Mouse (Mus musculus): ENCODE measurements around the gene Cntnap2. TPM values are rescaled to one million over a fixed set of nuclear protein-coding genes. Genes with fewer than 3 reads are reported as not detected.

Cntnap2 gene
- total RNA-seq, 4 experiments from 2014 or later: not detected

DNA sequence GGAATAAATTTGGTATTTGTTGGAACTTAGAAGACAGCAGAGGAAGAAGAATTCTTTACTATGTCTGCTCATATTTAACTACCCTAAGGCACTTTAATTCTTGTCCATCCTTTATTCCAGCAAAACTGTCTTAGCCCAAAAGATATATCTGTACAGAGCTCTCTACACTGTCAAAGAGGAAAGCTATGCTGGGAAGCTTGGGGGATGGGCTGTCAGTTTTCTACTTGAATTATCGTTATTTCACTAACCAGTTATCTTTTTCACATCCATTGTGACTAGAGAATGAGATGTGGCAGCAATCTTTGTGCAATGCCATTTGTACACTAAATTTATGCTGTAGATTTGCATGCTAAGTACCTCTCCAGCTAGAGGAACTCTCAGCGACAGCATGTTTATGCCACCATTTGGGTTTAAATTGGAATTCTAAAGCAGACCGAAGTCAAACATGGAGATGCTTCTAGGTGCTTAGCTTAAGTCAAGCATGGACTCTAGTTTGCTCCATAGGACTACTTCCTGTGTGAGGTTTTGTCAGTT, 268.9 kb downstream of the Cntnap2 start:
- DNase-seq (ENCODE audit: low spot score): no peak

DNA sequence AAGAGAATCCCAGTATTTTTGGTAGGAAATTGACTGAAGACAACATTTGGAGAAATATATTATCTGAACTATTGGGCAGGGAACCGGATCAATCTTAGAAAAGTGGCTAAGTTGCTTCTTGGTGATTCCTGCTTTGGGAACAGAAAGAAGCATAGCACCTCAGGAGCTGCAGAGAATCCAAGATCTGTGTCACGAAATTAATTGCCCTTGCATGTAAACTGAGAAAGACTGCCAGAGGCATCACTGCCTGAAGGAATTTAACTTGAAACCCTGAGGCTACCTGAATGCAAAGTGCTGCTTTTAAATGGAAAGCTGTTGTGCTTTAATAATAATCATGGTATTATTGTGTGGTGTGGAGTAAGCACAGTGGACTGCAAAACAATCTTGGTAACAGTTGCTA, 286.2 kb downstream of the Cntnap2 start:
- no peak for DNase-seq (ENCODE audit: low spot score)

DNA sequence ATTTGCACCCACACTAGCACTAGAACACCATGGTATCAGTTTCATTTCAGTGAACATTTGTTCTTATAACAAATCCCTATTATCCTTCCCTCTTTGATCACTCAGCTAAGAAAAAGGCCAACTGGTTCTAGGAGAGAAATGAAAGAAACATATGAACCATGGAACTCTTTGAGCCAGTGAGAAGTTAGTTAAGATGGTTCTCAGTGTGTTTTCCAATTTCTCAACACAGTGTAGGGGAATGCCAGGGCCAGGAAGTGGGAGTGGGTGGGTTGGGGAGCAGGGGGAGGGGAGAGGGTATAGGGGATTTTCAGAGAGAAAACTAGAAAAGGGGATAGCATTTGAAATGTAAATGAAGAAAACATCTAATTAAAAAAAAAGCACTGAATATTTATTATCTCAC, 286.8 kb downstream of the Cntnap2 start:
- no peak for DNase-seq (ENCODE audit: low spot score)

DNA sequence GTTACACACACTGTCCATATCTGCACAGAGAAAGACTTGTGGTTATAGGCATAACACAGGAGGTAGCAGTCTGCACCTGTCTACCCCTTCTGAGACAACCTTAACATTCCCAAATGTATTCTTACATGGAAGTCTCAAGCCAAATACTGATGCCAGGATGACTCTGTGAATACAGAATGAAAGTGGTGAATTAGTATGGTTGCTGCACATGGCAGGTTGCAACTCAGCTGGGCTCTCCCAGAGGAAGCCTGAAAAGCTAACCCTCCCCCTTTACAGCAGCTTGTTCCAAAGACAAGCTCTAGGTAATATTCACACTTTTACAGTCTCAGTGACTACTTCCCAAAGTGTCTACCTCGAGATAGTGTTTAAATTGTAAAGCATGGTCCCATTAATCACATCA, 307.3 kb downstream of the Cntnap2 start:
- no peak for DNase-seq (ENCODE audit: low spot score)

DNA sequence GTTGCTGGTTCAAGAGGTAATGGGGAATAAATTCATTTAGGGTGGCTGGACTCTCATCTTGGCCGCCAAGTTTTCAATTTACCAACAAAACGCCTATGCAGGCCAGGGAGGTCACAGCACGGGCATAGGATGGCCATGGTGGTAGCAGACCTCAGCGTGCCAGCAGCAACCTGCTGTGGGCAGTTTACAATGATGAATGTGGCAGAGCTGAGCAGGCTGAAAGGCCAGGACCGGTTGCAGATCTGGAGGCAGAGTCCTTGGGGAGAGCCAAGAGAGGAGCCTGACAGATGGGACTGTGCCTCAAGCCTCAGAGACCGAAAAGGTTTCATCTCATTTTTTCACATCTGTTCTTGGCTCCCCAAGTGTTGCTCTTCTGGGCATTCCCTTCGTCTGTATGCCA, 322.0 kb downstream of the Cntnap2 start:
- no peak for DNase-seq (ENCODE audit: low spot score)

DNA sequence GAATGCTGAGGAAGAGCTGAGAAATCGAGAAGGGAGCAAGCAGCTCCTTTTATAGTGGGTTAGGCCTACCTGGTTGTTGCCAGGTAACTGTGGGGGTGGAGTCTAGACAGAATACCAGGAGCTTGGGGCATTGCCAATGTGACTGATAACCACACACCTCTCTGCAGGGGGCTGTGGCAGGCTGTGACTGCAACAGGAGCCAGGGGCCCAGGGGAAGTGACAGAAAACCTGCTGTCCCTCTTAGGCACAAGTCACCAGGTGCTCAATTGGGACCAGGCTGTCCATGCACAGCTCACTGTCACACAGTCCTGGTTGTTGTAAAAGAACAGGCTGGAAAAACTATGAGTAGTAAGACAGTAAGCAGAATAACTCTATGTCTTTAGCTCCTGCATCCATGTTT, 329.9 kb downstream of the Cntnap2 start:
- DNase-seq (ENCODE audit: low spot score): no peak

DNA sequence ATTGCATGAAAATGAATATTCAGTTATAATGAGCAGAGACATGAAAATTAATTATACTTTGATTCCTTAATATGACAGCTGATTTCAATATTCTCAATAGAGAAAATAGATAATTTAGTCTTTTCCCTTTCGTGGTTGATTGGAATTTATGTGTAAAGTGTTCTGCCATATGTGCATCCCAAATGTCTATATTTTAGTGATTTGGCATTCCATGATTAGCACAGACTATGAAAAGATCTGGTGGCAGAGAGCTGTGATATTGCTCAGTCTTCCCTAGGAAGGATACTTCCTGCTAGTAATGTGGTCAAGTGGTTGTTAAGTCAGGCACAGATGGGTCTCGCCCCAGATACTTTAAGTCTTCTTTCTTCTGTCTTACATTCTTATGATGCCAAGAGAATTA, 354.5 kb downstream of the Cntnap2 start:
- DNase-seq (ENCODE audit: low spot score): no peak

DNA sequence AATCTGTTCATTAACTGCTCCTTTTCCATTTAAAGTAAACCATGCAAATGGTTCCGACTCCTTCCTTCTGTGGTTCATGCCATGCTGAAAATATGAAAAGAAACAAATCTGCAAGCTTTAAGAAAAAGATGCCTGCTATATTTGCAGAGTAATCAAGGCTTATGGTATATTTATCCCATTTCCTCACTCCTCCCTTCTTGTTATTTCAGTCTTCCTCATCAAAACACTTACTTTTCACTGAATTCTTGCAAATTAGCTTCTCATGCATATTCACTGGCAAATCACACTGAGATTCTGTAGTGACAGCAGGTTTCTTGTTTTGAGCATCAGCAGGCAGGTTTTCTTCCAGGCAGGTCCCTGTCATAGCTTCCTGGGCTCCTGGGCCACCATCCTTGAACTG, 396.3 kb downstream of the Cntnap2 start:
- DNase-seq (ENCODE audit: low spot score): no peak

DNA sequence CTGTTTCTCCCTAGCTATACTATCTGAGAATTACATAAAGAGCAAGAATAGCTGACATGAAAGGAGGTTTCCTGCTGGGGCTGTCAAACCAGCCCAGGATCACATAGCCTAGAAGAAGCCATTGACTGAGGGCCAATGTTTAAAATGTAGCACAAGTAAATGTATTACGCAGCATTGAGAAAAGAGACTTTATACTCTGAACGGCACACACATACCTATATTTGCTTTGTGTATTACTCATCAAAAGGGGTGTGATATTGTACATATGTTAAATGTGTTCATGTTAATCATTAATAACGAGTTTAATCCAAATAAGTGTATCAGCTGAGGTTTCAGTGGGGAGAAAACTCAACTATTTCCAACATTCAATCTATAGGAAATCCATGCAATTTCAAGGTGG, 459.1 kb downstream of the Cntnap2 start:
- no peak for DNase-seq (ENCODE audit: low spot score)

DNA sequence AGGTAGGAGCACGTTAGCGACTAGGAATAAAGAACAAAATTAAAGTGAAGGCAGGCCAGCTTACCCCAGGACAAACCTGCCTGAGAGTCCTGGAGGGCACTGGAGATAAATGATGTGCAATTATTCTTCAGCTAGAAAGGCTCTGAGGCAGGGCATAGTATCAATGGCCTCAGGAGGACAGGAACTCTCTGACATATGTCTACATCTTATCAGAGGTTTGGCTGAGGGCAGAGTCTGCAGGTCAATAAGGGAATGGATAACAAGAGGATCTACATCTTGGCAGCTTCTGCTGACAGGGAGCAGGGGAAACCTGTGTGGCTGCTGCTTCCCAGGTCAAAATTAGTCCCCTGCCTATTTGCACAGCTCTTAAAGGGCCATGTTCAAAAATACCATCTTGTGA, 477.8 kb downstream of the Cntnap2 start:
- no peak for DNase-seq (ENCODE audit: low spot score)

DNA sequence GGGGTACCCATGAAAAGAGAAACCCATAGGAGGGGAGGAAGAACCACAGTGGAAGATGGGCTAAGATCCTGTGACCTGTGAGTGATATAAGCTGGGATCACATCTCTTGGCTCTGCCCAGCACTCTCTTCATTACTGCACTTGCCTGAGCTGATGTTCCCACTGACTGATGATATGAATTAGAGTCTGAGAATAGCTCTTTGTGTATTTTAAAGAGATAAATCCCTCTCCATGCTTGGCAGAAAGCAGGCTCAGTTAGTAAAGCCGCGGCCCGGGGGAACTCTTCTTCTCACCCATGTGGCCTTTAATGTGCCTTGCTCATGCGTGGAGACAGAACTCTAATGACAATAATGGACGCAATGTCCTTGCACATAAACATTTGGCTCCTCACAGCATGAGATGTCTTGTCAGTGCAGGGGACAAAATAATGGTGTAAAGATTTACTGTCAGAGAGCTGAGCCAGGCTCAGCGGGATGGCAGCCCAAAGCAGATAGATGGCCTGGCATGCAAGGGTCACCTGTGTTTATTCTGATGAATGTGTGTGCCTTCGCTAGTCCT, 485.2 kb downstream of the Cntnap2 start:
- no peak for DNase-seq (ENCODE audit: low spot score)

DNA sequence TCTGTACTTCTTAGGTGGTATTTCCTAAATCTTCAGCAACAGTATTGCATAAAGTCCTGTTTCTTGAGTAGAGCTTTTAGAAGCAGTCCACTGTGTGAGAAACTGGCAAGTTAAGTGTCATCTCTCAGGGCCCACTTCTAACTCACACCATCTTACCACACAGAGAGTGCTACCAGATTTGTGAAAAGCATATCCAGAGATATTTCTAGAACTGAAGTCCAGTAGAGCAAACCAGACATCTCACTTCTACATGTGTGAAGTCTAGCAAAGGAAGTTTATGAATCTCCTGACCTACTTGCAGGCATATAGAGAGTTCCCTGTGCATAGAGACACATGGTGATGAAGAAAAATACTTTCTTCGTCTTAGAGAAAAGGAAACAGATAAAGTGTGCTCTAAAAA, 500.6 kb downstream of the Cntnap2 start:
- DNase-seq (ENCODE audit: low spot score): no peak

DNA sequence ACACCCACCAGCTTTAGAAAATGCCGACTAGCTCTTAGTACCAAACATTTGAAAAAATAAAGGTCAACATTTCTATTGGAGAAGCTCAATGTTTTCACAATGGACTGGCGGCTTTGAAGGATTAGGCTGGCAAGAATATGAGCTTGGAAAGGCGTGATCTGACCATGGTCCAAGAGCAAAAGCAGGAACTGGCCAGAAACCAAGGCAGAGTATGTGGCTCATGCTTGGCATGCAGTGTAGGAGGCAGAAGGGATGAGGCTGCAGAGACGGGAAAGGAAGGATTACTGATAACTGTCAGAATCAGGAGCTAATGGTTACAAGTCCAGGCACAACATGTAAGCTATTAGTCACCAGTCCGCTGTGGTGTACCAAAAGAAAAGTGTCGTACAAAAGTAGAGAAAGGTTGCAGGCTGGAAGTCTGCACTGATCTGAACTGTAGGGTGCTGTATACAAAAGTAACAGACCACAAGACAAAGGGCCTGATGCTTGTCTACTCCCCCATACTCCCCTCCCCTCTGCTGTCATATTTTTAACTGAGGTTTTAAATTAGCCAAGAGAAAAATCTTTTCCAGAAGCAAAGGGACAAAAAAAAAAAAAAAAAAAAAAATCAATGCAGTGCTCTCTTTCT, 525.4 kb downstream of the Cntnap2 start:
- no peak for DNase-seq (ENCODE audit: low spot score)

DNA sequence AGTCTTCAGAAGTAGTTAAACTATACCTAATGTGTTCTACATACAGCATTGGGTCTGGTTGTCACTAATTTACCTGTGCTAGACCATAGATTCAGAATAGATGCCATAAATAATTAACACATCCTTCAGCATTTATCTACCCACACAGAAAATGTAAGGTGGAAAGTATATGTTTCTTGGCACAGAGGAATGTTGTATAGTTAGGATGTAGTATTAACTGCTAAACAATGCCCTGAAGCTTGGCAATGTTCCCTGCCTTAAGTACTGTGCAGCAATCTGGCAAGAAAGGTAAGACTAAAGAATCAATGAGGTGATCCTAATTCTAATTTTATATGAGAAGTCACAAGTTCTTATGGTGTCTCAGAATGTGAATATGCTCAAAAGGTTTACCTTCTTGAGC, 529.9 kb downstream of the Cntnap2 start:
- DNase-seq (ENCODE audit: low spot score): no peak

DNA sequence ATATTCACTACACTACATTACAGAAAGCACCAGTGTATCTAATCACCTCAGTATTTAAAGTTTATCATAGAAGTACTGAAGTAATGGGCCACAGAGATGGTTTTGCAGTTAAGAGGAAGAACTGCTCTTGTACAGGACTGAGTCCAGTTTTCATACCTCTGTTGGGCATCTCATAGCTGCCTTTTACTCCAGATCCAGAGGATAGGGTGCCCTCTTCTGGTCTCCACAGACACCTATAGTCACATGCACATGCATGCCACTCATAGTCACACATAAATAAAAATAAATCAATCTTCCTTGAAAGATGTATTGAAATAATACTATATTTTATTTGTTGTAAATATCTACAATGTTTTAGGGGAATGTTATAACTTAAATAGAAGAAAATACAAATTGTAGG, 587.9 kb downstream of the Cntnap2 start:
- DNase-seq (ENCODE audit: low spot score): no peak

DNA sequence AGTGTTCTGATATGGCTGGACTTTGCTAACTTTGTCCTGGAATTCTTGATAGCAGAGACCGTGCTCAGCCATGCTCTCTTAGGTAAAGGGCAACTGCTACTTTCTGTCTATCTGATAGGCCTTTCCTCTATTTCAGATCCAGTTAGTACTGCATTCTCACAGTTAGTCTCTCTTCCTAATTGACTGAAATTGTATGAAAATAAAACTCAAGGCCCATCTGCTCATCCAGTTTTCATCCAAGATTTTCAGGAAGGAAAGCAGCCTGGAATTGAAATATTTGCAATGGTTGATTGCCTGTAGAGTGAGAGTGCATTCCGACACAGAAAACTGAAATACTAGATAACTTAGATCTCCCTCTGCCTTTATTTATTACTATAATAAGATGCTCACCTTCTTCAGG, 589.3 kb downstream of the Cntnap2 start:
- DNase-seq (ENCODE audit: low spot score): no peak

DNA sequence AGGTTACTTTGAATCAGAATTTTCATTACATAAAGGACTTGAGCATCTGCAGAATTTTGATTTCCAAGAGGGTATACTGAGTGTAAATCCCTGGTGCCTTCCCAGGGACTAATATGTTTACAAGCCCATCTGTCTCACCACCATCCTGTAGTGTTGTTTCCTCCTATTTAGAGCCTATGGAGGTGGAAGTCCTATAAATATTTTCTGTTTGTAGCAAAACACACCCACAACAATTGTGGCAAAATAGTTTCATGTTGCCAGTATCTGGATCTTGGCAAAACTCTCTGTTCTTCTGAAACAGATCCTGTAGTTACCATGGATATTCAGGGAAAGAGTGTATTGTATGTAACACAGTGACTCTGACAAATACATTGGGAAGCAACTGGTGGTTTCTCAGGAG, 641.1 kb downstream of the Cntnap2 start:
- DNase-seq (ENCODE audit: low spot score): no peak

DNA sequence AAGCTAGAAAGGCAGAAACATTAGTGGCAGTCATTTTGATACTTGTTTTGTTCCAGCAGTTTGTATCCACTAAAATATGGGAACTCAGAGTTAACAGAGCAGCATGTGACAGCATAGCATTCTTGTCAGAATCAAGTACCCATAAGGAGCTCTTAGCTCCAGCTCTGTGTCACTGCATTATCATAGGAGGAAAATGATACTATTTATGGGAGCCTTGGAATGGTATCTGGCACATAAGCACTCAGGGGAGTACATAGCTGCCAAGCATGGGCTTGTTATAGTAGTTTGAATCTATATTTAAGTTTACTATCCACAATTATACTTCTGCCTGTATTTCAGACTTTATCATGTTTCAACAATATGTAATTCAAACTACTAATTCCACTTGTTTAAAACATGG, 732.5 kb downstream of the Cntnap2 start:
- peak; percentile 13 for DNase-seq (ENCODE audit: low spot score)

DNA sequence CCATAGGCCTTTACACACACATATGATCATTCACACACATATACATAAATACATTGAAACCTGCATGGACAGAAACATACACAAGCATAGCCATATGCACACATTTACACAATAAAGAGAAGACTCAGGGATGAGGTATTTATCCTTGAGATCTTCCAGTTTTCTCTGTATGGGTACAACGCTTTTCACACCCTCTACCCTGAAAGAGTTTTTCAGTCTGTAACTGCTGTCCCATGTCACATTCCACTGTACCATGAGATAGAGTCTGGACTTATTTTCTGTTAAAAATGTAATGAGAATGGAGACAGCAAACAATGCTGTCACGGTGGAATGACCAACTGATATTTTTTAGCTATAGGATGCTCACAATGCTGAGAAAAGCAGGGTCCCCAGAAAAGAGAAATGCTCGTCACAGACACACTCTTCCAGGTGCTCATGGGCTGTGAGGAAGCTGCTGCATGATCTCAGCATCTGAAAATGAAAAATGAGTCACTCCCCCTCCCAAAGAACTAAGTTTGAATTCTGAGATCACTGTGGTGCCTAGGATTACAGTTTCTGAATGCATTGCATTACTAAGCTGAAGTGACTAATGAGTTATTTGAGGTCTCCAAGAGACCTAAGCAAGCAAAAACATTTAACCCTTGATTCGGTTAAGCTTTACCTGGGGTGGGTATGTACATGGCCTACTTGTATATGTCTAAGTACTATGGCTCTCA, 782.6 kb downstream of the Cntnap2 start:
- no peak for DNase-seq (ENCODE audit: low spot score)

DNA sequence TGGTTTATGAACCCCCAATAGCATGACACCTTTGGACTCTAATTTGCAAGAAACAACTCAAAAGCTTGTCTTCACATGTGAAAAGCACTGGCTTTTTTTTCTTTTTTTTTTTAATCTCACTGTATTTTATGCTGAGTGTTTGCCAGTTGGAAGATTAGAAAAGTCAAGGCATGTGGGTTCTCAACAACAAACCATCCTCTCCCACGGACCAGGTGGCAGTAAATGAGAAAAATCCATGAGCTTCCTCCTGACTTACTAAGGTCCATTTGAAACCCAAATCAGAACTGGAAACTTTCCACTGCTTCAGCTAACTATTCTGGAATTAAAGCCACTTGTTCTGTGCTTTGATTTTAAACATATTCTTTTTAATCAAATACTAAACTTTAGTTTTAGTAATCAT, 784.6 kb downstream of the Cntnap2 start:
- no peak for DNase-seq (ENCODE audit: low spot score)

DNA sequence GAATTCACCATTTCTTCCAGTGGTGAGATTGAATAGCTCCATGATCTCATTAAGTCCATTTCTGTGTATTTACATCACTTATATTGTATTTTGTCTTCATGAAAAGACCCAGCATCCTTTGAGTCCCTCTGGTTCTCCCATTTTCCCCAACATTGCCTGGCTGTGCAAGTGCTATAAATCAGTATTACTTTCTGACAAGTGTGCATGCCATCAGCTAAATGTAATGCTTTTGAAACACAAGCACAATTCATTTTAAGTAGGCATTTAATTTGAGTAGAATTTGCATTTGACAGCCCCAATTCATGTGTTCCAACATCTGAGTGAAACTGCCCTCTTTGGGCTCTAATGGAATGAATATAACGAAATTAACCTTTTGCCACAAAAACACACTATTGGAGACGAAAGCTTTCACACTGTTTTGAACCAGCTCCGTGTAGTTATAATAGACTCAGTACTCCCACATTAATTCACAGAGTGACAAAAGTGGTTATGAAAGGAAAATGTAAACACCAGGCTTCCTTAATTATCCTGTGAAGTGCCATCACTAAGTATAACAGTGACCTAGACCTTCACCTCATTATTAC, 812.3 kb downstream of the Cntnap2 start:
- DNase-seq (ENCODE audit: low spot score): no peak

DNA sequence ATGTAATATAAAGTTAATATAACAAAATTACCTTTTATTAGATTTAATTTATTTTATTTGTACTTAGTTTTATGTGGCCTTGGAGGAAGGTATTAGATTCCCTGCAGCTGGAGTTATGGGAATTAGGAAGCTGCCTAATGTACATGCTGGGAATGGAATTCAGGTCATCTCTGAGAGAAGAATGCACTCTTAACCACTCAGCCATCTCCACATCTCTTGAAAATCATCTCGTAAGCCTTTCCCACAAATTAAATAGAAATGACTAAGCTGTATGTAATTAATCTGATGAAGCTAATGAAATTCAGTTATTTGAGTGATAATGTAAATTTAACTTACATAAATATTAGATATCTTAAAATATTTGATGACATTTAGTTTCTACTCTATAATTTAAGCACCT, 826.3 kb downstream of the Cntnap2 start:
- no peak for DNase-seq (ENCODE audit: low spot score)

DNA sequence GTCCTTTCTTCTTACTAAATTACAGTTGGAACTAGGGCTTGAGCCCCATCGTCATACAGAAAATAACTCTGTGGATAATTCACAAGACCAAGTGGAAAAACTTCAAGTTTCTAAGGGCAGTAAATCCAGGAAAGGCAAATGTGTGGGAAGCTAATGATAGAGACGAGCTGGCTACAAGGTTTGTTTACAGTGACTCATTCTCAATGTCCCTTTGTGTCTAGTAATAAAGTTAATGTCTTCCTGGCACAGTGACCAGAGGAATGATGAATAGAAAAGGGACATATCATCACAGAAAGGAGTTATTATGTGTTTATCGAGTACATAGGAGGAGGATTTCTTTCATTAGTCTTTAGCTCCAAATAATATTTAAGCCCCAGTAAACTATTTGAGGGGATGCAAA, 828.7 kb downstream of the Cntnap2 start:
- no peak for DNase-seq (ENCODE audit: low spot score)

Data from heart, adult 8-10 months (tissue).